Mouse (Mus musculus) kidney, postnatal 36 days (tissue): Measurements from ENCODE around the gene Pak2.

Experiments used
- DNase-seq, 2 experiments: peaks; one replicate each; pipeline ENCODE4 v3.0.0; 2021 to 2022; ENCODE audit warnings: mixed read lengths in 2 of 2

The Pak2 gene

DNA sequence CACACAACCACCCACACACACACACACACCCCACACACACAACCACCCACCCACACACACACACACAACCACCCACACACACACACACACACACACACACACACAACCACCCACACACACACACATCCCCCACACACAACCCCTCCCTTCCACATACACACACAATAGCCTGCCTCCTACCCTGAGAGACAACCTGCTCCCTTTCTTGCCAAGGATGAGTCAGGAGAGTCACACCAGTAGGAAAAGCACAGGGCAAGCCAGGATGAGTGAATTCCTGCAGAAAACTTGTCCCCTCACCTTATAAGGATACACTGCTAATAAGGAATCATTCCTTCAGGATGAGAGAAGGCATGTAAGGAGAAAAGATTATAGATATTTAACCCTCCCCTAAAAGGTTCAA, 85.2 kb downstream of the Pak2 start:
- no peak for DNase-seq

DNA sequence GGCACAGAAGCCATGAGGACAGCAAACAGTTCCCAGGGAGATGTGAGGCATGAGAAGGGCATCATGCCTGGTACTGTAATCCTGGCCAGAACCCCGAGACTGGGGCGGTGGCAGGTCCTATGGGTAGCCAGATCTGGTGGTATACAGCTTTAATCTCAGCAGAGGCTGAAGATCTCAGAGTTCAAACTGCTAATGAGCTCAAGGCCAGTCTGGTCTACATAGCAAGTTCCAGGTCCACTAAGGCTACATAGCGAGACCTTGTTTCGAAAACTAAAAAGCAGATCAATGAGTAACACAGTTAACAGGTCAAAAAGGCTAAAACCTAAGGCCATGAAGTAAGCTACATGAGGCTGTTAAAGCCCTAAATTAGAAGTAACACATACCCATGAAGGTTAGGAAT, 85.9 kb downstream of the Pak2 start:
- peak; percentile 8 to 11 for DNase-seq

DNA sequence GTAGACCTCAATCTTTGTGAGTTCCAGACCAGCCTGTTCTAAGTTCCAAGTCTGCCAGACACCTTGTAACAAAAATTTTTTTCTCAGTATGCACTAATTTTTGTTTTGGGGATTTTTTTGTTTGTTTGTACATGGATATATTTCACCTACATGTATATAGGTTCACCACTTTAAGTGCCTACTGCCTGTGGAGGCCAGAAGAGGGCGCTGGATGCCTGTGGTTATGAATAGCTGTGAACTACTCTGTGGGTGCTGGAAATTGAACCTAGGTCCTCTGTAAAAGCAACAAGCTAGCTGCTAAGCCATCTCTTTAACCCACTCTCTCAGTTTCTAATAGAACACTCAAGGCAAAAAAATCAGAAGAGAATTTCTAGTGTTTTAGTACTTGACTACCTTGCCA, 87.1 kb downstream of the Pak2 start:
- DNase-seq, result peak in 1 of 2 experiments; percentile 19

DNA sequence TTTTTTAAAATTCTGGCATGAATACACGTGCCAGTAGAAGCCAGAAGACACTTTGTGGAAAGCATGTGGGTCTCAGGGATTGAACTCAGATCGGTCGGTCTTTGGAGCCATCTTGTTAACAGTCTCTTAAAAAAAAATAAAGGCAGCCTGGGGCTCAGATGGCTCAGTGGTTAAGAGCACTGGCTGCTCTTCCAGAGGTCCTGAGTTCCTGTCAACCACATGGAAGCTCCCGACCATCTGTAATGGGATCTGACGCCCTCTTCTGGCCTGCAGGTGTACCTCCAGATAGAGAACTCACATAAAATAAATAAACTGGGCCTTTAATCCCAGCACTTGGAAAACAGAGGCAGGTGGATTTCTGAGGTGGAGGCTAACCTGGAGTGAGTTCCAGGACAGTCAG, 98.2 kb downstream of the Pak2 start:
- DNase-seq, result peak in 1 of 2 experiments; percentile 10

DNA sequence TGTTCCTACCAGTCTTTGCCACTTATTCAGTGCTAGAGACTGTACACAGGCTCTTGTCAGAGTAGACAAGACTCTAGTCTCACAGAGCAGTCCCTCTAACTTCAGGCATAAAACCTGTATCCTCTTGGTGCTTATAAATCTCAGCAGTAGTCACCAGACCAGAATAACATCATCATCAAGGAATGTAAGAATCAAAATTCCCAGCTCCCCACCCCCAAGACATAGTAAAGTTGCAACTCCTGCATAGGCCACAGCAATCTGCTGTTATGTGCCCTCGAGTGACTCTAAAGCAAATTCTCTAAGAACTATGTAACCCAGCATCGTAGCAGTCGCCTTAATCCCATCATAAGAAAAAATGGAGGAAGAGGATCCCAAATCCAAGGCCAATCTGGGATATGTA, 99.6 kb downstream of the Pak2 start:
- DNase-seq, result no peak

DNA sequence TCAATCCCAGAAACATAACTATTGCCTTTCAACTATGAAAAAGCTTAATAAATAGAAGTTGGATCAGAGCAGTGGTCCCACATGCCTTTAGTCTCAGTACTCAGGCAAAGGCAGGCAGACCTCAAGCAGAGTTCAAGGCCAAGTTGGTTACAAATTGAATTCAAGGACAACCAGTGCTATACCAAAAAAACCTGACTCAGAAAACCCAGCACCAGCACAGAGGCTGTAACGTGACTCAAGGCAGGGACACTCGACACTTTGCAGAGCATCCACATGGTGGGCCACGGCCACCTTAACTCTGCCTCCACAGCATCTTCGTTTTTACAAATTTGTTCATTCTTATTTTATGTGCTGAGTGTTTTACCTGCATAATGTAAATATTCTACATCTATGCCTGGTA, 103.9 kb downstream of the Pak2 start:
- no peak for DNase-seq
